Mouse (Mus musculus): ENCODE data around the gene Megf11.

GRCm38 (mm10) chr9:64406841-64407240, 21.4 kb downstream of the Megf11 start:
- no peak for TF ChIP-seq CTCF (IDR thresholded peaks at IDR 0.05; ENCODE audit: low read depth, low read length)
- no peak for TF ChIP-seq POLR2A (IDR thresholded peaks at IDR 0.05; ENCODE audit: insufficient read depth, low read length)
